Mouse (Mus musculus): Measurements from ENCODE around the gene Farsa. TPM values are rescaled to one million over a fixed set of nuclear protein-coding genes. Genes with fewer than 3 reads are reported as not detected.

The Farsa gene
- total and polyA plus RNA-seq, 2 experiments = 11.0 to 32.4 TPM

GRCm38 (mm10) chr8:84912391-84912790, 55.6 kb downstream of the Farsa start:
- H3K36me3 ChIP-seq (ENCODE audit: control insufficient read depth, insufficient read depth, low read length) = no peaks in the 10 kb centered on the region
- H3K4me3 ChIP-seq (ENCODE audit: insufficient read depth, low read depth, low read length) = peak overlapping the region; percentile 55; the same call in 1 of the 2 replicates
- TF ChIP-seq CTCF (IDR thresholded peaks at IDR 0.05; ENCODE audit: low read depth, low read length) (no peak), POLR2A (IDR thresholded peaks at IDR 0.05; ENCODE audit: extremely low read depth, insufficient read depth, low read length) (no peak)
- DNase-seq (ENCODE audit: extremely low read depth, low read depth, low spot score) = no peak
- no peak overlapping the region for H3K27ac ChIP-seq (replicated peaks; ENCODE audit: insufficient read depth, low read depth, low read length)
- WGBS = 57% methylated on average over 27 of the region's 27 CpGs
- H3K4me1 ChIP-seq (ENCODE audit: control insufficient read depth, insufficient read depth, low read length) = peaks cover 11% of the 10 kb centered on the region; the same call in 1 of the 2 replicates
- no peaks in the 10 kb centered on the region for H3K27me3 ChIP-seq (ENCODE audit: control insufficient read depth, insufficient read depth, low read length)
- no peak overlapping the region; the same call in 1 of the 2 replicates for H3K9ac ChIP-seq (ENCODE audit: low read depth, low read length)
- H3K79me2 ChIP-seq (ENCODE audit: control insufficient read depth, insufficient read depth, low read length) = peaks cover 4% of the 10 kb centered on the region; the same call in 1 of the 2 replicates

GRCm38 (mm10) chr8:84912895-84913501, 56.2 kb downstream of the Farsa start:
- H3K4me1 ChIP-seq (ENCODE audit: control insufficient read depth, insufficient read depth, low read length) = peaks cover 11% of the 10 kb centered on the region; the same call in 1 of the 2 replicates
- H3K9ac ChIP-seq (ENCODE audit: low read depth, low read length) = peak overlapping the region; percentile 65
- no peaks in the 10 kb centered on the region for H3K27me3 ChIP-seq (ENCODE audit: control insufficient read depth, insufficient read depth, low read length)
- DNase-seq (ENCODE audit: extremely low read depth, low read depth, low spot score) = peak; percentile 86
- H3K27ac ChIP-seq (replicated peaks; ENCODE audit: insufficient read depth, low read depth, low read length) = peak overlapping the region; percentile 60
- H3K4me3 ChIP-seq (ENCODE audit: insufficient read depth, low read depth, low read length) = peak overlapping the region; percentile 55
- no peak for TF ChIP-seq CTCF (IDR thresholded peaks at IDR 0.05; ENCODE audit: low read depth, low read length)
- TF ChIP-seq POLR2A (IDR thresholded peaks at IDR 0.05; ENCODE audit: extremely low read depth, insufficient read depth, low read length) = peak; percentile 51; the same call in 1 of the 2 replicates
- WGBS = 3% methylated on average over 55 of the region's 55 CpGs
- H3K79me2 ChIP-seq (ENCODE audit: control insufficient read depth, insufficient read depth, low read length) = peaks cover 4% of the 10 kb centered on the region; the same call in 1 of the 2 replicates
- H3K36me3 ChIP-seq (ENCODE audit: control insufficient read depth, insufficient read depth, low read length) = no peaks in the 10 kb centered on the region

- TF ChIP-seq POLR2A (IDR thresholded peaks at IDR 0.05; ENCODE audit: extremely low read depth, insufficient read depth, low read length) = no peak
- no peak for TF ChIP-seq CTCF (IDR thresholded peaks at IDR 0.05; ENCODE audit: low read depth, low read length)
- Histone ChIP-seq H3K79me2 (ENCODE audit: control insufficient read depth, insufficient read depth, low read length) (peaks cover 4% of the 10 kb centered on the region; the same call in 1 of the 2 replicates), H3K4me1 (ENCODE audit: control insufficient read depth, insufficient read depth, low read length) (peaks cover 11% of the 10 kb centered on the region; the same call in 1 of the 2 replicates), H3K4me3 (ENCODE audit: insufficient read depth, low read depth, low read length) (peak overlapping the region; percentile 55), H3K27ac (replicated peaks; ENCODE audit: insufficient read depth, low read depth, low read length) (peak overlapping the region; percentile 60), H3K9ac (ENCODE audit: low read depth, low read length) (peak overlapping the region; percentile 65), H3K36me3 (ENCODE audit: control insufficient read depth, insufficient read depth, low read length) (no peaks in the 10 kb centered on the region), H3K27me3 (ENCODE audit: control insufficient read depth, insufficient read depth, low read length) (no peaks in the 10 kb centered on the region)
- 7% methylated on average over 9 of the region's 9 CpGs for WGBS
- no peak for DNase-seq (ENCODE audit: extremely low read depth, low read depth, low spot score)
These were observed 56.7 kb downstream of the Farsa start for GRCm38 (mm10) chr8:84913502-84913900.

- H3K79me2 ChIP-seq (ENCODE audit: control insufficient read depth, insufficient read depth, low read length) = peaks cover 4% of the 10 kb centered on the region; the same call in 1 of the 2 replicates
- H3K4me3 ChIP-seq (ENCODE audit: insufficient read depth, low read depth, low read length) = peak overlapping the region; percentile 12; the same call in 1 of the 2 replicates
- H3K27ac ChIP-seq (replicated peaks; ENCODE audit: insufficient read depth, low read depth, low read length) = no peak overlapping the region
- WGBS = 28% methylated on average over 4 of the region's 4 CpGs
- peaks cover 11% of the 10 kb centered on the region; the same call in 1 of the 2 replicates for H3K4me1 ChIP-seq (ENCODE audit: control insufficient read depth, insufficient read depth, low read length)
- no peaks in the 10 kb centered on the region for H3K27me3 ChIP-seq (ENCODE audit: control insufficient read depth, insufficient read depth, low read length)
- no peaks in the 10 kb centered on the region for H3K36me3 ChIP-seq (ENCODE audit: control insufficient read depth, insufficient read depth, low read length)
- no peak for TF ChIP-seq POLR2A (IDR thresholded peaks at IDR 0.05; ENCODE audit: extremely low read depth, insufficient read depth, low read length)
- peak; percentile 52 for TF ChIP-seq CTCF (IDR thresholded peaks at IDR 0.05; ENCODE audit: low read depth, low read length)
- H3K9ac ChIP-seq (ENCODE audit: low read depth, low read length) = no peak overlapping the region
- DNase-seq (ENCODE audit: extremely low read depth, low read depth, low spot score) = peak; percentile 65
These were observed 57.2 kb downstream of the Farsa start for GRCm38 (mm10) chr8:84913960-84914359.

- 92% methylated on average over 8 of the region's 8 CpGs for WGBS
- H3K27ac ChIP-seq (replicated peaks; ENCODE audit: insufficient read depth, low read depth, low read length) = no peak overlapping the region
- no peak overlapping the region for H3K9ac ChIP-seq (ENCODE audit: low read depth, low read length)
- H3K4me3 ChIP-seq (ENCODE audit: insufficient read depth, low read depth, low read length) = no peak overlapping the region
- peaks cover 8% of the 10 kb centered on the region; the same call in 1 of the 2 replicates for H3K4me1 ChIP-seq (ENCODE audit: control insufficient read depth, insufficient read depth, low read length)
- no peaks in the 10 kb centered on the region for H3K27me3 ChIP-seq (ENCODE audit: control insufficient read depth, insufficient read depth, low read length)
- no peak for DNase-seq (ENCODE audit: extremely low read depth, low read depth, low spot score)
- no peaks in the 10 kb centered on the region for H3K36me3 ChIP-seq (ENCODE audit: control insufficient read depth, insufficient read depth, low read length)
- TF ChIP-seq POLR2A (IDR thresholded peaks at IDR 0.05; ENCODE audit: extremely low read depth, insufficient read depth, low read length) (no peak), CTCF (IDR thresholded peaks at IDR 0.05; ENCODE audit: low read depth, low read length) (no peak)
- H3K79me2 ChIP-seq (ENCODE audit: control insufficient read depth, insufficient read depth, low read length) = no peaks in the 10 kb centered on the region
These were observed 58.5 kb downstream of the Farsa start for GRCm38 (mm10) chr8:84915269-84915668.

GRCm38 (mm10) chr8:84917781-84918180, 61.0 kb downstream of the Farsa start:
- Histone ChIP-seq H3K27me3 (ENCODE audit: control insufficient read depth, insufficient read depth, low read length) (no peaks in the 10 kb centered on the region), H3K9ac (ENCODE audit: low read depth, low read length) (no peak overlapping the region), H3K27ac (replicated peaks; ENCODE audit: insufficient read depth, low read depth, low read length) (no peak overlapping the region), H3K79me2 (ENCODE audit: control insufficient read depth, insufficient read depth, low read length) (no peaks in the 10 kb centered on the region), H3K36me3 (ENCODE audit: control insufficient read depth, insufficient read depth, low read length) (no peaks in the 10 kb centered on the region), H3K4me1 (ENCODE audit: control insufficient read depth, insufficient read depth, low read length) (peaks cover 5% of the 10 kb centered on the region; the same call in 1 of the 2 replicates), H3K4me3 (ENCODE audit: insufficient read depth, low read depth, low read length) (no peak overlapping the region)
- WGBS = 74% methylated on average over 20 of the region's 20 CpGs
- TF ChIP-seq CTCF (IDR thresholded peaks at IDR 0.05; ENCODE audit: low read depth, low read length) (no peak), POLR2A (IDR thresholded peaks at IDR 0.05; ENCODE audit: extremely low read depth, insufficient read depth, low read length) (no peak)
- no peak for DNase-seq (ENCODE audit: extremely low read depth, low read depth, low spot score)

All from liver, adult 2 months (tissue).